Mouse (Mus musculus) spleen, adult 10 weeks (tissue): ENCODE measurements around the gene G6pc2. TPM values are rescaled to one million over a fixed set of nuclear protein-coding genes. Genes with fewer than 3 reads are reported as not detected.

Source experiments
- polyA plus RNA-seq: library from polyadenylated mRNA; stranded (reverse); fragments of 350-450 nt; fragmentation: Illumina TruSeq; extraction: RNeasy Lipid Tissue Mini Kit (QIAGEN cat#74804); gene quantifications from one replicate; pipeline ENCODE4 v1.2.3, GENCODE M21; 2015; ENCODE audit warnings: low replicate concordance; ENCODE audit not compliant: insufficient read depth

G6pc2 gene
- not detected for polyA plus RNA-seq

GRCm38 (mm10) chr2:69210773-69211172, at the start of gene G6pc2:
G6pc2 (plus strand) TSS chr2:69211073.

DNA sequence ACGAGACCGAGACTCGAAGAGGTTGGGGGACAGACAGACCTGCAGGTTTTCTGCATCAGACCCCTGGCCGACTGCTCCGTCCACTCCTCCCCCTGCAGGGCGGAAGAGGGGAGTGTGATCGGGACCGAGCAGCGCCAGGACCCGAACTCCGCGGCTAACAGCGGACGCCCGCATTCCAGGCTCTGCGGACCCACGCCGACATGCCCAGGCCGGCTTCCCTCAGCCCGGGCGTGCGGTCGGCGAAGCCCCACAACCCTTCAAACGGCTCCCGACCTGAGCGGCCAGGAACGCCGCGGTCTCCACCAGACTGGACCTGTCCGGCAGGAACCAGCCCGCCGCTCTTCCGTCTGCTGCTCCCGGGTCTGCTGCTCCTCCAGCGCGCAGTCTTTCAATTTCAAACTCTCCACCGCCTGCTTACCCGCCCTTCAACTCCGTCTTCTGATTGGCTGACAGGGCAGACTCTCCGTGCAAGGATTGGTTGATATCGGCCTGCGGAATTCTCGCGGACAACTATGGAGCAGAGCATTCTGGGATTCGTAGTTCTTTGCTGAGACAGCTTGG, 5.0 kb upstream of the G6pc2 start, which contains the start of gene Spc25:
Gene Spc25 (minus strand): TSS at position 404 of the 561 bp plus-strand sequence.

Other genes with a start within 250 kb of the G6pc2 start
- gene Nostrin, start 75.3 kb upstream of the G6pc2 start, polyA plus RNA-seq = 25.6 TPM
- 20.2 TPM for gene Spc25, start 4.9 kb upstream of the G6pc2 start, polyA plus RNA-seq
- not detected for gene Abcb11, start 131.5 kb downstream of the G6pc2 start, polyA plus RNA-seq
- gene Dhrs9, start 169.4 kb downstream of the G6pc2 start, polyA plus RNA-seq = 1.5 TPM